Mouse (Mus musculus): ENCODE data around the gene Rrnad1.
A peak's percentile ranks its signal among the peaks of the same experiment; 100 is the strongest.

DNA sequence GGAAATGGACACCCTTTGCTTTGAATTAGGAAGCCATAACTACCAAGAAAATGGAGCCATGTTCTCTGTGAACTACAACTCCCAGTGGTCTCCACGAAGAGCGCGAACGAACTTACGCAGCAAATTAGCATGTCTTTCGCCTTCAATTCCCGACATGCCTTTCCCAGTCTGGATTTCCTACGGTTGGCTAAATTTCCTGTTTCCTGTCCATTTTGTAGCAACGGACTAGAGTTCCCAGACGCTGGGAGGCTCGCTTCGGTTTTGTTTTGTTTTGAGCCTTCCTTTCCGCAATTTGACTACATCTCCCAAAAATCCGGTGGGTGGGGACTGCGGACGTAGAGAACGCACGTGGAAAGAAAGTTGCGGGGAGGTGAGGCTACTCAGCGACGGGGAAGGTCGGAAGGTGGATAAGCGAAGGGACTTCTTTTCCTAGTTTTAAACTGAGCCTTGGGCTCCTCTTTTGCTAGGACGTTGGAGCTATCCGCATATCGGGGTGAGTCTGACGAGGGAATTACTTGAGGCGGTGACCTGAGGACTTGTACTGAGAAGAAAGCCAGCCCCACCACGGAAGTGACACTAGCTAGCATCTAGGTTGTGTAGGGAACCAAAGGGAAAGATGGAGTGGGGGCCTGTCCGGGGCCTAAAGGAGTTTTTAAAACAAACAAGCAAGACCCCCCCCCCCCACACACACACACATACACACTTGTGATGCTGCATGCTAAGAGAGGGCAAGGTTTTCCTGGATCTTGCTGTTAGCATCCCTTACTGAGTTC lies 11.0 kb downstream of the Rrnad1 start, which contains the start of gene Mrpl24:
- TF ChIP-seq POLR2A (IDR thresholded peaks at IDR 0.05; ENCODE audit: borderline replicate concordance, low read depth, low read length) (peak; percentile 9; the same call in 1 of the 2 replicates), CTCF (IDR thresholded peaks at IDR 0.05; ENCODE audit: low read depth, low read length) (no peak)

Measured in bone marrow macrophage, adult 2 months (primary cell).